ENCODE assay signal across 17 mouse cellular contexts in the genomic region with DNA sequence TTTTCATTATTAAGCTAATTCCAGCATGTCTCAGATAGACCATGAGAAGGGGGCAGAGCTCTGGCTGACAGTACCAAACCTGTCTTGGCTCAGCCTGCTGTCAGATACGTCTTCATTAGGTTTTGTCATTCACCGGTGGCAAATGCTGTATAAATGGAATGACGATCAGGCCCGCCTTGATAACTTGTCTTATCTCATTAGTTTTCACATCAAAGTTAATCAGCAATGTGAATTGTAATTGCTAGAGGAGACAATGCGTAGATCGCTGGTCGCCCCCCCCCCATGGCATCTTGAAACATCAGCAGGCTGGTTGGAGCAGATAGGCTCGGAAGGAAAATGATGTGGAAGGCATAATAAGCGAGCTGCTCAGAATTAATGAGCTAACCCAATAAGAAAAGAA.
A peak's percentile ranks its signal among the peaks of the same experiment; 100 is the strongest.
DNase-seq lines count a peak whose midpoint lies in the region; ATAC-seq and TF ChIP-seq lines count a peak whose summit lies in the region.
"Had no signal": no experiment of that assay in that cellular context is flagged by ENCODE, and none has a peak within 500 bp of the region (broad histone marks: within the 10 kb centered on the region; RNA-seq: fewer than 3 reads in every experiment).

No protein-coding gene starts in this region.

- peaks cover 36% of the 10 kb centered on the region for H3K4me1 ChIP-seq in forebrain, embryonic 15.5 days
- peaks cover 6% of the 10 kb centered on the region; the same call in 1 of the 2 replicates for H3K4me1 ChIP-seq in hindbrain, embryonic 16.5 days (ENCODE audit: control insufficient read depth, insufficient read depth, low read depth, low read length)
- peaks cover 29% of the 10 kb centered on the region for H3K4me1 ChIP-seq in midbrain, embryonic 16.5 days (ENCODE audit: control insufficient read depth, insufficient read depth, low read length)
- H3K4me1 ChIP-seq in liver, embryonic 12.5 days, result no peaks in the 10 kb centered on the region
- no peaks in the 10 kb centered on the region for H3K4me1 ChIP-seq in kidney, embryonic 15.5 days
- H3K4me1 ChIP-seq: intestine, embryonic 15.5 days had no signal

- TF ChIP-seq CTCF in brain, embryonic 14.5 days (IDR thresholded peaks at IDR 0.05; ENCODE audit: borderline replicate concordance, extremely low read depth, insufficient read depth, insufficient read length), result no peak

- DNase-seq in brain, embryonic 14.5 days (ENCODE audit: low read depth), result peak; percentile 91
- DNase-seq in left cerebral cortex, postnatal 4 days, result no peak
- DNase-seq: cerebellum, adult 11 months; heart, postnatal 10 days; lung, adult 18-20 months; thymus, adult 18-20 months had no signal

- peak; percentile 54; the same call in 1 of the 2 replicates for ATAC-seq in forebrain, embryonic 15.5 days (replicated peaks)
- peak; percentile 76 for ATAC-seq in hindbrain, embryonic 16.5 days
- ATAC-seq in midbrain, embryonic 16.5 days, result peak; percentile 68
- no peak for ATAC-seq in liver, embryonic 12.5 days
- no peak for ATAC-seq in frontal cortex, adult (ENCODE audit: low TSS enrichment)
- ATAC-seq in kidney, embryonic 15.5 days (replicated peaks; ENCODE audit: low FRiP score), result no peak
- ATAC-seq: intestine, embryonic 15.5 days; Patski had no signal

- 0 out of 2 replicates have a peak overlapping the region, but pooled peaks have one; percentile 61 for H3K27ac ChIP-seq in forebrain, embryonic 15.5 days (replicated peaks)
- no peak overlapping the region for H3K27ac ChIP-seq in hindbrain, embryonic 16.5 days (ENCODE audit: low read depth, low read length)
- peak overlapping the region; percentile 67 for H3K27ac ChIP-seq in midbrain, embryonic 16.5 days (ENCODE audit: low read length)
- no peak overlapping the region for H3K27ac ChIP-seq in liver, embryonic 12.5 days
- no peak overlapping the region for H3K27ac ChIP-seq in kidney, embryonic 15.5 days
- H3K27ac ChIP-seq: intestine, embryonic 15.5 days; kidney, postnatal 0 days; macrophage had no signal

- H3K36me3 ChIP-seq in forebrain, embryonic 15.5 days, result no peaks in the 10 kb centered on the region
- no peaks in the 10 kb centered on the region for H3K36me3 ChIP-seq in hindbrain, embryonic 16.5 days (ENCODE audit: control insufficient read depth, insufficient read depth, low read length)
- H3K36me3 ChIP-seq in midbrain, embryonic 16.5 days (ENCODE audit: control insufficient read depth, insufficient read depth, low read length), result no peaks in the 10 kb centered on the region
- no peaks in the 10 kb centered on the region for H3K36me3 ChIP-seq in liver, embryonic 12.5 days
- H3K36me3 ChIP-seq in kidney, embryonic 15.5 days, result no peaks in the 10 kb centered on the region
- H3K36me3 ChIP-seq: intestine, embryonic 15.5 days had no signal

- H3K9ac ChIP-seq in forebrain, embryonic 15.5 days (replicated peaks), result no peak overlapping the region
- H3K9ac ChIP-seq in hindbrain, embryonic 16.5 days (ENCODE audit: low read depth, low read length), result no peak overlapping the region
- no peak overlapping the region for H3K9ac ChIP-seq in midbrain, embryonic 16.5 days (ENCODE audit: low read depth, low read length)
- no peak overlapping the region for H3K9ac ChIP-seq in liver, embryonic 12.5 days
- H3K9ac ChIP-seq in kidney, embryonic 15.5 days, result no peak overlapping the region
- H3K9ac ChIP-seq: intestine, embryonic 15.5 days had no signal

- no peaks in the 10 kb centered on the region for H3K9me3 ChIP-seq in forebrain, embryonic 15.5 days
- no peaks in the 10 kb centered on the region for H3K9me3 ChIP-seq in hindbrain, embryonic 16.5 days (ENCODE audit: control insufficient read depth, low read length)
- no peaks in the 10 kb centered on the region for H3K9me3 ChIP-seq in midbrain, embryonic 16.5 days (replicated peaks; ENCODE audit: control insufficient read depth, low read length, poor library complexity, severe bottlenecking)
- H3K9me3 ChIP-seq in liver, embryonic 12.5 days (replicated peaks), result no peaks in the 10 kb centered on the region
- H3K9me3 ChIP-seq in kidney, embryonic 15.5 days (replicated peaks), result no peaks in the 10 kb centered on the region
- H3K9me3 ChIP-seq: intestine, embryonic 15.5 days had no signal

- H3K4me2 ChIP-seq in forebrain, embryonic 15.5 days (replicated peaks), result no peak overlapping the region
- peak overlapping the region; percentile 20; the same call in 1 of the 2 replicates for H3K4me2 ChIP-seq in hindbrain, embryonic 16.5 days (ENCODE audit: low read length)
- peak overlapping the region; percentile 22 for H3K4me2 ChIP-seq in midbrain, embryonic 16.5 days (ENCODE audit: low read length)
- no peak overlapping the region for H3K4me2 ChIP-seq in liver, embryonic 12.5 days
- no peak overlapping the region for H3K4me2 ChIP-seq in kidney, embryonic 15.5 days
- H3K4me2 ChIP-seq: intestine, embryonic 15.5 days had no signal

- peaks cover 24% of the 10 kb centered on the region for H3K27me3 ChIP-seq in forebrain, embryonic 15.5 days
- H3K27me3 ChIP-seq in hindbrain, embryonic 16.5 days (replicated peaks; ENCODE audit: control insufficient read depth, insufficient read depth, low read length), result no peaks in the 10 kb centered on the region
- H3K27me3 ChIP-seq in midbrain, embryonic 16.5 days (ENCODE audit: control insufficient read depth, insufficient read depth, low read depth, low read length), result peaks cover 3% of the 10 kb centered on the region
- no peaks in the 10 kb centered on the region for H3K27me3 ChIP-seq in liver, embryonic 12.5 days (replicated peaks)
- no peaks in the 10 kb centered on the region for H3K27me3 ChIP-seq in kidney, embryonic 15.5 days
- H3K27me3 ChIP-seq: intestine, embryonic 15.5 days had no signal

- intact Hi-C loops in left cerebral cortex, postnatal 4 days (cut with DNase I), result loop anchor here (5.0 kb wide), 1 partner anchor 114 kb away; no protein-coding TSS in a partner anchor

- TF ChIP-seq POLR2A in brain, embryonic 14.5 days (IDR thresholded peaks at IDR 0.05; ENCODE audit: borderline replicate concordance, extremely low read depth, insufficient read depth, insufficient read length, poor library complexity, severe bottlenecking), result no peak

- H3K4me3 ChIP-seq in forebrain, embryonic 15.5 days, result no peak overlapping the region
- H3K4me3 ChIP-seq in hindbrain, embryonic 16.5 days (ENCODE audit: low read length), result no peak overlapping the region
- no peak overlapping the region for H3K4me3 ChIP-seq in midbrain, embryonic 16.5 days (ENCODE audit: low read depth, low read length)
- no peak overlapping the region for H3K4me3 ChIP-seq in liver, embryonic 12.5 days
- no peak overlapping the region for H3K4me3 ChIP-seq in kidney, embryonic 15.5 days (replicated peaks)
- H3K4me3 ChIP-seq: intestine, embryonic 15.5 days; myocyte had no signal

- WGBS in forebrain, embryonic 15.5 days, result 8% methylated on average over 9 of the region's 9 CpGs
- 15% methylated on average over 9 of the region's 9 CpGs for WGBS in hindbrain, embryonic 16.5 days
- WGBS in midbrain, embryonic 16.5 days, result 13% methylated on average over 9 of the region's 9 CpGs
- WGBS in liver, embryonic 12.5 days (ENCODE audit: insufficient replicate concordance), result 61% methylated on average over 9 of the region's 9 CpGs
- 79% methylated on average over 9 of the region's 9 CpGs for WGBS in kidney, embryonic 15.5 days

Comparison
In these comparisons a context has a peak if more than half of its experiments do, and no peak if none do; other contexts are left out.
1. ATAC-seq: peak in forebrain, embryonic 15.5 days (single experiment), hindbrain, embryonic 16.5 days (single experiment) and midbrain, embryonic 16.5 days (single experiment); none in liver, embryonic 12.5 days (single experiment), frontal cortex, adult (single experiment) and kidney, embryonic 15.5 days (single experiment).
2. H3K27ac ChIP-seq: peak in forebrain, embryonic 15.5 days (single experiment) and midbrain, embryonic 16.5 days (single experiment); none in hindbrain, embryonic 16.5 days (single experiment), liver, embryonic 12.5 days (single experiment) and kidney, embryonic 15.5 days (single experiment).
3. H3K4me2 ChIP-seq: peak in hindbrain, embryonic 16.5 days (single experiment) and midbrain, embryonic 16.5 days (single experiment); none in forebrain, embryonic 15.5 days (single experiment), liver, embryonic 12.5 days (single experiment) and kidney, embryonic 15.5 days (single experiment).